Mouse (Mus musculus) gastrocnemius, adult 2 months (tissue): ENCODE measurements around the gene Gimap3. TPM values are rescaled to one million over a fixed set of nuclear protein-coding genes. Genes with fewer than 3 reads are reported as not detected.
A peak's percentile ranks its signal among the peaks of the same experiment; 100 is the strongest.

Experiments
- DNase-seq: peaks from one replicate; pipeline ENCODE4 v3.0.0; 2022
- H3K27ac ChIP-seq: fragments of 200-600 bp; 2 replicates; pipeline ENCODE4 v1.8.1; 2022; ENCODE audit warnings: mild to moderate bottlenecking
- H3K4me3 ChIP-seq: fragments of 200-600 bp; 2 replicates; pipeline ENCODE4 v1.8.1; 2022; ENCODE audit warnings: mild to moderate bottlenecking, moderate library complexity
- CTCF ChIP-seq: fragments of 200-600 bp; IDR thresholded peaks from 2 replicates; pipeline ENCODE4 v1.8.1; 2022; ENCODE audit warnings: antibody characterized with exemption, mild to moderate bottlenecking, moderate library complexity
- intact Hi-C: fragments of 180-260 bp; cut with DNase I; formaldehyde crosslinking; loops from one replicate; pipeline ENCODE4 v1.15.1; 2025
- long read RNA-seq, 2 experiments: library from polyadenylated mRNA; stranded (forward); transcript quantifications; one replicate each; pipeline ENCODE4 v2.0.0; 2021
- total RNA-seq, 2 experiments: library from RNA; stranded (reverse); gene quantifications; 2 replicates each; pipeline ENCODE4 v1.2.3; 2021

The Gimap3 gene
- not detected for total RNA-seq
- long read RNA-seq, experiment 1 = 0 reads
- long read RNA-seq, experiment 2 = 0 reads

- intact Hi-C loops = loop anchor here (5.0 kb wide), 2 partner anchors 228 to 593 kb away; no protein-coding TSS in a partner anchor
- Histone ChIP-seq H3K27ac (no peak within 1 kb of the TSS), H3K4me3 (no peak within 1 kb of the TSS)
- TF ChIP-seq CTCF = no peak
- no peak for DNase-seq
These were observed at the start of gene Gimap3 for GRCm38 (mm10) chr6:48770696-48771095. TSS of gene Gimap3 (minus strand) at chr6:48770851.

- intact Hi-C loops = loop anchor here (2.0 to 5.0 kb wide), 3 partner anchors 41 to 139 kb away; no protein-coding TSS in a partner anchor
- H3K4me3 ChIP-seq = no peak overlapping the region
- DNase-seq = peak; percentile 74
- TF ChIP-seq CTCF = no peak; the same call in 1 of the 2 replicates
- H3K27ac ChIP-seq = no peak overlapping the region
These were observed 47.2 kb upstream of the Gimap3 start for GRCm38 (mm10) chr6:48817815-48818214.

- Histone ChIP-seq H3K4me3 (no peak overlapping the region), H3K27ac (no peak overlapping the region)
- DNase-seq = no peak
- intact Hi-C loops = loop anchor here (5.0 kb wide), 2 partner anchors 97 to 142 kb away; no protein-coding TSS in a partner anchor
- peak; percentile 26; the same call in 1 of the 2 replicates for TF ChIP-seq CTCF
These were observed 44.4 kb upstream of the Gimap3 start for GRCm38 (mm10) chr6:48815013-48815412.

GRCm38 (mm10) chr6:48809494-48810219, 39.0 kb upstream of the Gimap3 start:
- TF ChIP-seq CTCF = no peak
- intact Hi-C loops = loop anchor here (5.0 kb wide), 1 partner anchor 687 kb away; no protein-coding TSS in a partner anchor
- no peak for DNase-seq
- H3K27ac ChIP-seq = no peak overlapping the region
- H3K4me3 ChIP-seq = no peak overlapping the region

GRCm38 (mm10) chr6:48806746-48807145, 36.1 kb upstream of the Gimap3 start:
- no peak overlapping the region for H3K27ac ChIP-seq
- TF ChIP-seq CTCF = no peak
- intact Hi-C loops = no loop called here

GRCm38 (mm10) chr6:48804346-48804745, 33.7 kb upstream of the Gimap3 start:
- DNase-seq = no peak
- Histone ChIP-seq H3K27ac (no peak overlapping the region), H3K4me3 (no peak overlapping the region)
- no peak for TF ChIP-seq CTCF
- intact Hi-C loops = no loop called here

More at GRCm38 (mm10) chr6:48806746-48807145, 36.1 kb upstream of the Gimap3 start:
- H3K4me3 ChIP-seq = no peak overlapping the region
- DNase-seq = no peak

- no peak overlapping the region for H3K4me3 ChIP-seq
- no peak overlapping the region for H3K27ac ChIP-seq
- TF ChIP-seq CTCF = no peak
- no peak for DNase-seq
- intact Hi-C loops = no loop called here
These were observed 32.9 kb upstream of the Gimap3 start for GRCm38 (mm10) chr6:48803406-48804051.

GRCm38 (mm10) chr6:48801897-48802296, 31.2 kb upstream of the Gimap3 start:
- Histone ChIP-seq H3K4me3 (no peak overlapping the region), H3K27ac (no peak overlapping the region)
- no peak for TF ChIP-seq CTCF
- DNase-seq = no peak
- intact Hi-C loops = no loop called here

- TF ChIP-seq CTCF = no peak
- intact Hi-C loops = no loop called here
- Histone ChIP-seq H3K4me3 (no peak overlapping the region), H3K27ac (no peak overlapping the region)
- no peak for DNase-seq
These were observed 17.2 kb upstream of the Gimap3 start for GRCm38 (mm10) chr6:48787867-48788266.

- no peak for TF ChIP-seq CTCF
- no peak overlapping the region for H3K4me3 ChIP-seq
- peak overlapping the region; percentile 20 for H3K27ac ChIP-seq
- intact Hi-C loops = no loop called here
- no peak for DNase-seq
These were observed 14.9 kb upstream of the Gimap3 start for GRCm38 (mm10) chr6:48785601-48786000.

- no peak for TF ChIP-seq CTCF
These were observed 14.5 kb upstream of the Gimap3 start for GRCm38 (mm10) chr6:48785189-48785588.

GRCm38 (mm10) chr6:48784406-48784805, 13.8 kb upstream of the Gimap3 start:
- intact Hi-C loops = no loop called here
- H3K4me3 ChIP-seq = no peak overlapping the region
- no peak for TF ChIP-seq CTCF
- peak overlapping the region; percentile 62 for H3K27ac ChIP-seq
- DNase-seq = no peak

More at GRCm38 (mm10) chr6:48785189-48785588, 14.5 kb upstream of the Gimap3 start:
- Histone ChIP-seq H3K4me3 (no peak overlapping the region), H3K27ac (peak overlapping the region; percentile 62)
- peak; percentile 19 for DNase-seq
- intact Hi-C loops = no loop called here

GRCm38 (mm10) chr6:48772030-48772429, 1.4 kb upstream of the Gimap3 start:
- H3K4me3 ChIP-seq = no peak overlapping the region
- DNase-seq = peak; percentile 83
- peak; percentile 93 for TF ChIP-seq CTCF
- intact Hi-C loops = loop anchor here (1.0 to 5.0 kb wide), 3 partner anchors 127 to 595 kb away; no protein-coding TSS in a partner anchor
- no peak overlapping the region for H3K27ac ChIP-seq
